Mouse (Mus musculus): ENCODE measurements at regions not wholly inside any gene's neighbourhood (a gene's known extent, or its start where the extent isn't known, plus 50 kb on each side); places are given as distances from the start of the nearest gene placed in this dataset.

GRCm38 (mm10) chr2:159053534-159053933, 258.9 kb downstream of the Dhx35 start:
- H3K9ac ChIP-seq (ENCODE audit: low read depth, low read length), result no peak overlapping the region
- no peaks in the 10 kb centered on the region for H3K79me2 ChIP-seq (replicated peaks; ENCODE audit: control insufficient read depth, insufficient read depth, low read length)
- no peak overlapping the region for H3K4me3 ChIP-seq
- H3K36me3 ChIP-seq (ENCODE audit: control insufficient read depth, insufficient read depth, low read length), result no peaks in the 10 kb centered on the region
- H3K27me3 ChIP-seq (ENCODE audit: control insufficient read depth, insufficient read depth, low read length), result no peaks in the 10 kb centered on the region
- DNase-seq, result peak in 1 of 2 experiments; percentile 35
- intact Hi-C loops (cut with DNase I), result loop anchor here (5.0 kb wide), 1 partner anchor 1314 kb away; the partner anchor contains the start of gene Mafb
- whole genome bisulfite sequencing, result 39% methylated on average over 10 of the region's 10 CpGs
- H3K4me1 ChIP-seq (ENCODE audit: control insufficient read depth, insufficient read depth, low read length), result peaks cover 3% of the 10 kb centered on the region
- TF ChIP-seq CTCF (IDR thresholded peaks at IDR 0.05) (no peak), EP300 (IDR thresholded peaks at IDR 0.05; ENCODE audit: insufficient read depth, low read depth, low read length) (0 out of 2 replicates have a peak, but pooled peaks have one; percentile 11), POLR2A (IDR thresholded peaks at IDR 0.05; ENCODE audit: insufficient read depth, low read depth, low read length) (no peak)
- no peak overlapping the region for H3K27ac ChIP-seq

- intact Hi-C loops (cut with DNase I), result loop anchor here (2.0 to 5.0 kb wide), 3 partner anchors 111 to 1539 kb away; partner anchors contain the start of gene Mafb
- Histone ChIP-seq H3K4me3 (no peak overlapping the region), H3K27ac (peak overlapping the region; percentile 51; the same call in 1 of the 2 replicates), H3K36me3 (ENCODE audit: control insufficient read depth, insufficient read depth, low read length) (no peaks in the 10 kb centered on the region), H3K4me1 (ENCODE audit: control insufficient read depth, insufficient read depth, low read length) (peaks cover 3% of the 10 kb centered on the region), H3K79me2 (replicated peaks; ENCODE audit: control insufficient read depth, insufficient read depth, low read length) (no peaks in the 10 kb centered on the region), H3K27me3 (ENCODE audit: control insufficient read depth, insufficient read depth, low read length) (no peaks in the 10 kb centered on the region), H3K9ac (ENCODE audit: low read depth, low read length) (no peak overlapping the region)
- TF ChIP-seq CTCF (IDR thresholded peaks at IDR 0.05) (peak; percentile 78), EP300 (IDR thresholded peaks at IDR 0.05; ENCODE audit: insufficient read depth, low read depth, low read length) (peak; percentile 59; the same call in 1 of the 2 replicates), POLR2A (IDR thresholded peaks at IDR 0.05; ENCODE audit: insufficient read depth, low read depth, low read length) (no peak)
- 55% methylated on average over 4 of the region's 4 CpGs for WGBS
- DNase-seq, result peak; percentile 57 to 69
Measured at GRCm38 (mm10) chr2:159053936-159054335, 259.3 kb downstream of the Dhx35 start.

GRCm38 (mm10) chr2:159054451-159054850, 259.8 kb downstream of the Dhx35 start:
- Histone ChIP-seq H3K79me2 (replicated peaks; ENCODE audit: control insufficient read depth, insufficient read depth, low read length) (no peaks in the 10 kb centered on the region), H3K4me3 (no peak overlapping the region), H3K27me3 (ENCODE audit: control insufficient read depth, insufficient read depth, low read length) (no peaks in the 10 kb centered on the region), H3K4me1 (ENCODE audit: control insufficient read depth, insufficient read depth, low read length) (peaks cover 3% of the 10 kb centered on the region), H3K9ac (ENCODE audit: low read depth, low read length) (no peak overlapping the region), H3K36me3 (ENCODE audit: control insufficient read depth, insufficient read depth, low read length) (no peaks in the 10 kb centered on the region), H3K27ac (peak overlapping the region; percentile 51; the same call in 1 of the 2 replicates)
- TF ChIP-seq EP300 (IDR thresholded peaks at IDR 0.05; ENCODE audit: insufficient read depth, low read depth, low read length), result no peak
- no peak for TF ChIP-seq POLR2A (IDR thresholded peaks at IDR 0.05; ENCODE audit: insufficient read depth, low read depth, low read length)
- intact Hi-C loops (cut with DNase I), result loop anchor here (2.0 to 5.0 kb wide), 3 partner anchors 110 to 1538 kb away; partner anchors contain the start of gene Mafb
- DNase-seq, result peak; percentile 33 to 61
- WGBS, result 69% methylated on average over 3 of the region's 3 CpGs

- no peaks in the 10 kb centered on the region for H3K27me3 ChIP-seq (ENCODE audit: control insufficient read depth, insufficient read depth, low read length)
- 34% methylated on average over 6 of the region's 6 CpGs for WGBS
- TF ChIP-seq POLR2A (IDR thresholded peaks at IDR 0.05; ENCODE audit: insufficient read depth, low read depth, low read length), result no peak
- no peak for TF ChIP-seq EP300 (IDR thresholded peaks at IDR 0.05; ENCODE audit: insufficient read depth, low read depth, low read length)
- no peak for TF ChIP-seq CTCF (IDR thresholded peaks at IDR 0.05)
- intact Hi-C loops (cut with DNase I), result loop anchor here (2.0 kb wide), 2 partner anchors 109 to 1537 kb away; no protein-coding TSS in a partner anchor
- no peak overlapping the region; the same call in 1 of the 2 replicates for H3K27ac ChIP-seq
- no peak overlapping the region for H3K9ac ChIP-seq (ENCODE audit: low read depth, low read length)
- no peak for DNase-seq
- no peaks in the 10 kb centered on the region for H3K79me2 ChIP-seq (replicated peaks; ENCODE audit: control insufficient read depth, insufficient read depth, low read length)
- H3K4me1 ChIP-seq (ENCODE audit: control insufficient read depth, insufficient read depth, low read length), result peaks cover 3% of the 10 kb centered on the region
- H3K4me3 ChIP-seq, result no peak overlapping the region
- H3K36me3 ChIP-seq (ENCODE audit: control insufficient read depth, insufficient read depth, low read length), result no peaks in the 10 kb centered on the region
Measured at GRCm38 (mm10) chr2:159055780-159056179, 261.2 kb downstream of the Dhx35 start.

GRCm38 (mm10) chr2:159056960-159057359, 262.4 kb downstream of the Dhx35 start:
- intact Hi-C loops (cut with DNase I), result no loop called here
- H3K79me2 ChIP-seq (replicated peaks; ENCODE audit: control insufficient read depth, insufficient read depth, low read length), result no peaks in the 10 kb centered on the region
- WGBS, result 48% methylated on average over 3 of the region's 3 CpGs
- H3K9ac ChIP-seq (ENCODE audit: low read depth, low read length), result no peak overlapping the region
- peak; percentile 26 for DNase-seq
- no peak overlapping the region for H3K4me3 ChIP-seq
- H3K4me1 ChIP-seq (ENCODE audit: control insufficient read depth, insufficient read depth, low read length), result peaks cover 3% of the 10 kb centered on the region
- no peaks in the 10 kb centered on the region for H3K27me3 ChIP-seq (ENCODE audit: control insufficient read depth, insufficient read depth, low read length)
- H3K36me3 ChIP-seq (ENCODE audit: control insufficient read depth, insufficient read depth, low read length), result no peaks in the 10 kb centered on the region
- TF ChIP-seq CTCF (IDR thresholded peaks at IDR 0.05), result no peak
- TF ChIP-seq POLR2A (IDR thresholded peaks at IDR 0.05; ENCODE audit: insufficient read depth, low read depth, low read length), result no peak
- no peak for TF ChIP-seq EP300 (IDR thresholded peaks at IDR 0.05; ENCODE audit: insufficient read depth, low read depth, low read length)
- H3K27ac ChIP-seq, result no peak overlapping the region

- Histone ChIP-seq H3K27me3 (ENCODE audit: control insufficient read depth, insufficient read depth, low read length) (no peaks in the 10 kb centered on the region), H3K36me3 (ENCODE audit: control insufficient read depth, insufficient read depth, low read length) (no peaks in the 10 kb centered on the region), H3K27ac (no peak overlapping the region), H3K4me1 (ENCODE audit: control insufficient read depth, insufficient read depth, low read length) (peaks cover 3% of the 10 kb centered on the region), H3K79me2 (replicated peaks; ENCODE audit: control insufficient read depth, insufficient read depth, low read length) (no peaks in the 10 kb centered on the region), H3K4me3 (no peak overlapping the region), H3K9ac (ENCODE audit: low read depth, low read length) (no peak overlapping the region)
- DNase-seq, result peak; percentile 32 to 35
- intact Hi-C loops (cut with DNase I), result no loop called here
- TF ChIP-seq CTCF (IDR thresholded peaks at IDR 0.05), result no peak
- no peak for TF ChIP-seq EP300 (IDR thresholded peaks at IDR 0.05; ENCODE audit: insufficient read depth, low read depth, low read length)
- TF ChIP-seq POLR2A (IDR thresholded peaks at IDR 0.05; ENCODE audit: insufficient read depth, low read depth, low read length), result no peak
- WGBS, result 48% methylated on average over 5 of the region's 5 CpGs
Measured at GRCm38 (mm10) chr2:159057506-159057905, 262.9 kb downstream of the Dhx35 start.
